Mouse (Mus musculus) kidney, adult 2 months (tissue): ENCODE results near the gene Adam1a.

Source experiments
- CTCF ChIP-seq: fragments of 200-500 bp; conservative IDR thresholded peaks from 2 replicates; pipeline ENCODE4 v1.5.1; 2011; ENCODE audit warnings: low read depth, mild to moderate bottlenecking, control low read depth, low read length, moderate library complexity, mixed read lengths; ENCODE audit not compliant: insufficient read depth, insufficient read length
- POLR2A ChIP-seq: fragments of 200-500 bp; IDR thresholded peaks from one replicate; pipeline ENCODE4 v1.6.1; 2011; ENCODE audit warnings: low read depth, low read length, control low read depth

DNA sequence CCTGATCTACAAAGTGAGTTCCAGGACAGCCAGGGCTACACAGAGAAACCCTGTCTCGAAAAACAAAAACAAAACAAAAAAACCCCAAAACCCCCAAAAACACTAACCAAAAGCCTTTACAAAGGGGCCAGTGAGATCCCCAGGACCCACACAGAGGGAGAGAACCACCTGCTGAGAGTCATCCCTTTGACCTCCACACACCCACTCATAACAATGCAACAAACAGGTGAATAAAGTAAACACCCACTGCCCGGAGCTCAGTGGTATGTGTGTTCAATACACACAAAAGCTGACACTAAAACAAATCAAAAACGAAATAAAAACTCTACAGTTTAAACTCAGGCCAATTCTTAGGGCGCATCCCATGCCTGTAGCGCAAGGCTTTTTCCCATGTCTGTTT lies 5.2 kb downstream of the Adam1a start:
- no peak for TF ChIP-seq CTCF
- TF ChIP-seq POLR2A, result no peak
